Mouse (Mus musculus): ENCODE results near the gene Kcnip4.

DNA sequence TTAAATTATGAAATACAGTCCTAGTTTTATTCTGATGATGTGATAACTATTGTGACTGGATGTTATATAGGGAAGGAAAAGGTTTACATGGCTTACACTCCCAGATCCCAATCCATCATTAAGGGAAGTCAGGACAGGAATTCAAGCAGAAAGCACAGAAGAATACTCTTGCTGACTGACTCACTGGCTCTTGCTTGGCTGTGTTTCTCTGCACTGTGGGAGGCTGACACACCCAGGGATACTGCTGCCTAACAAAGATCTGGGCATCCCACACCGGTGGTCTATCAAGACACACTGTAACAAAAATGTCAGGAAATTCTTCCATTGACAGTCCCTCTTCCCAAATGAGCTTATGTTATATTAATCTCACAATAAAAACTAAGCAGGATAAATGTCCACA lies 116.4 kb downstream of the Kcnip4 start:
- TF ChIP-seq CTCF (IDR thresholded peaks at IDR 0.05; ENCODE audit: control insufficient read depth, insufficient read depth, insufficient read length) (no peak), MYOD1 (IDR thresholded peaks at IDR 0.05; ENCODE audit: control insufficient read depth, insufficient read length, low read depth) (no peak), FOSL1 (IDR thresholded peaks at IDR 0.05; ENCODE audit: insufficient read depth, low read length, poor library complexity, severe bottlenecking) (no peak), MAX (IDR thresholded peaks at IDR 0.05) (no peak), USF1 (IDR thresholded peaks at IDR 0.05; ENCODE audit: low read depth) (no peak)
